Mouse (Mus musculus) ES-E14 (cell line): ENCODE measurements around the gene Edem3. TPM values are rescaled to one million over a fixed set of nuclear protein-coding genes. Genes with fewer than 3 reads are reported as not detected.
A peak's percentile ranks its signal among the peaks of the same experiment; 100 is the strongest.

ENCODE experiments used
- DNase-seq: peaks from one replicate; pipeline ENCODE4 v3.0.0-alpha.2; 2013; ENCODE audit warnings: low read depth, low spot score
- H3K27ac ChIP-seq: 2 replicates; pipeline ENCODE4 v1.5.1; 2012; ENCODE audit warnings: low read depth, mild to moderate bottlenecking, low read length, moderate library complexity, mixed read lengths; ENCODE audit not compliant: poor library complexity, insufficient read depth, severe bottlenecking
- H3K36me3 ChIP-seq: 2 replicates; pipeline ENCODE4 v1.6.1; 2012; ENCODE audit warnings: mild to moderate bottlenecking, low read length, moderate library complexity, mixed read lengths; ENCODE audit not compliant: control insufficient read depth, poor library complexity, insufficient read depth, severe bottlenecking
- H3K4me1 ChIP-seq, 2 experiments: fragments of 150-350 bp in 1 of 2; sonication (generic) in 1 of 2; 2 replicates each; pipeline ENCODE4 v1.6.1; 2012; ENCODE audit warnings: low read length in 2 of 2, mild to moderate bottlenecking in 1 of 2, mixed read lengths in 1 of 2; ENCODE audit not compliant: control insufficient read depth in 2 of 2, insufficient read depth in 2 of 2, poor library complexity in 1 of 2
- H3K4me3 ChIP-seq, 2 experiments: fragments of 150-350 bp in 1 of 2; sonication (generic) in 1 of 2; 2 replicates each; pipeline ENCODE4 v1.5.1; 2012; ENCODE audit warnings: low read length in 2 of 2, low read depth in 1 of 2, mild to moderate bottlenecking in 1 of 2, mixed read lengths in 1 of 2; ENCODE audit not compliant: insufficient read depth in 1 of 2, poor library complexity in 1 of 2, severe bottlenecking in 1 of 2
- H3K9ac ChIP-seq: 2 replicates; pipeline ENCODE4 v1.6.1; 2012; ENCODE audit warnings: low read depth, mild to moderate bottlenecking, low read length, mixed read lengths; ENCODE audit not compliant: poor library complexity, insufficient read depth, severe bottlenecking
- H3K9me3 ChIP-seq: fragments of 150-350 bp; sonication (generic); 2 replicates; pipeline ENCODE4 v1.6.1; 2012; ENCODE audit warnings: low read depth, mild to moderate bottlenecking, low read length; ENCODE audit not compliant: control insufficient read depth, insufficient read depth
- CHD2 ChIP-seq: IDR thresholded peaks from 2 replicates; pipeline ENCODE4 v1.6.1; 2014; ENCODE audit warnings: mild to moderate bottlenecking, low read depth, low read length, inconsistent platforms
- HCFC1 ChIP-seq: IDR thresholded peaks from 2 replicates; pipeline ENCODE4 v1.6.1; 2012; ENCODE audit warnings: low read length, inconsistent platforms, borderline replicate concordance; ENCODE audit not compliant: insufficient read depth
- MAFK ChIP-seq: IDR thresholded peaks from 2 replicates; pipeline ENCODE4 v1.6.1; 2014; ENCODE audit warnings: mild to moderate bottlenecking, low read depth, low read length, inconsistent platforms; ENCODE audit not compliant: insufficient read depth
- ZC3H11A ChIP-seq: IDR thresholded peaks from 2 replicates; pipeline ENCODE4 v1.6.1; 2012; ENCODE audit warnings: low read depth, mild to moderate bottlenecking, inconsistent platforms, low read length, borderline replicate concordance
- ZNF384 ChIP-seq: IDR thresholded peaks from 2 replicates; pipeline ENCODE4 v1.6.1; 2012; ENCODE audit warnings: low read depth, low read length, inconsistent platforms
- in situ Hi-C, 2 experiments: fragments of 600-800 bp; cut with MboI; formaldehyde crosslinking; loops; one replicate each; pipeline ENCODE4 v1.15.1; 2025; ENCODE audit warnings: low sequenced_read_pairs in 2 of 2, inconsistent platforms in 1 of 2; ENCODE audit not compliant: unreplicated experiment in 2 of 2
- total RNA-seq: library from RNA; depleted of rRNA; stranded (reverse); fragments of 300-350 nt; gene quantifications from 2 replicates; pipeline ENCODE4 v1.2.3, GENCODE M21; 2012; rRNA removed

The Edem3 gene
- total RNA-seq: 43.4 and 45.5 TPM in 2 replicates

- H3K9me3 ChIP-seq: no peaks in the 10 kb centered on the region
Measured at GRCm38 (mm10) chr1:151754881-151755659, at the start of gene Edem3. Gene Edem3 (plus strand): TSS chr1:151755371.

GRCm38 (mm10) chr1:151705723-151706396 lies 49.3 kb upstream of the Edem3 start:
- no peaks in the 10 kb centered on the region for H3K36me3 ChIP-seq
- peak; percentile 73 for DNase-seq
- H3K4me3 ChIP-seq: no peak overlapping the region
- H3K9me3 ChIP-seq: no peaks in the 10 kb centered on the region
- no peak overlapping the region for H3K27ac ChIP-seq
- H3K4me1 ChIP-seq: no peaks in the 10 kb centered on the region
- in situ Hi-C loops: loop anchor here (10.0 kb wide), 3 partner anchors 221 to 261 kb away; no protein-coding TSS in a partner anchor
- TF ChIP-seq ZNF384 (peak; percentile 57; the same call in 1 of the 2 replicates), MAFK (peak; percentile 41; the same call in 1 of the 2 replicates), CHD2 (no peak), ZC3H11A (peak; percentile 92), HCFC1 (no peak)
- H3K9ac ChIP-seq: no peak overlapping the region

More at GRCm38 (mm10) chr1:151754881-151755659, at the start of gene Edem3:
- Histone ChIP-seq H3K36me3 (no peaks in the 10 kb centered on the region), H3K4me1 (0 out of 4 replicates have a peak, but pooled peaks cover 0 to 3% of the 10 kb centered on the region in 2 experiments), H3K9ac (peak within 1 kb of the TSS; percentile 87), H3K27ac (no peak within 1 kb of the TSS), H3K4me3 (peak within 1 kb of the TSS; percentile 93 to 98)
- in situ Hi-C loops: no loop called here
- peak; percentile 95 for DNase-seq
- TF ChIP-seq CHD2 (0 out of 2 replicates have a peak, but pooled peaks have one; percentile 6), HCFC1 (peak; percentile 99), MAFK (no peak), ZNF384 (no peak), ZC3H11A (no peak)

- Histone ChIP-seq H3K27ac (no peak overlapping the region), H3K4me3 (no peak overlapping the region), H3K36me3 (no peaks in the 10 kb centered on the region), H3K4me1 (no peaks in the 10 kb centered on the region), H3K9me3 (no peaks in the 10 kb centered on the region), H3K9ac (no peak overlapping the region)
- in situ Hi-C loops: loop anchor here (10.0 kb wide), 3 partner anchors 222 to 262 kb away; no protein-coding TSS in a partner anchor
- no peak for TF ChIP-seq CHD2
- no peak for TF ChIP-seq ZC3H11A
- no peak for TF ChIP-seq ZNF384
- TF ChIP-seq MAFK: no peak
- TF ChIP-seq HCFC1: no peak
- DNase-seq: no peak
Measured at GRCm38 (mm10) chr1:151706397-151706752, 48.8 kb upstream of the Edem3 start.

- no peak overlapping the region for H3K27ac ChIP-seq
- H3K4me3 ChIP-seq: no peak overlapping the region
- H3K36me3 ChIP-seq: no peaks in the 10 kb centered on the region; the same call in 1 of the 2 replicates
- TF ChIP-seq HCFC1 (no peak), ZC3H11A (no peak), CHD2 (no peak), MAFK (no peak), ZNF384 (no peak)
- H3K9ac ChIP-seq: no peak overlapping the region
- H3K4me1 ChIP-seq: no peaks in the 10 kb centered on the region
- no peak for DNase-seq
- in situ Hi-C loops: loop anchor here (10.0 kb wide), 3 partner anchors 224 to 264 kb away; no protein-coding TSS in a partner anchor
- no peaks in the 10 kb centered on the region for H3K9me3 ChIP-seq
Measured at GRCm38 (mm10) chr1:151708966-151709733, 46.0 kb upstream of the Edem3 start.
